Mouse (Mus musculus): Measurements from ENCODE around the gene Stx5a. TPM values are rescaled to one million over a fixed set of nuclear protein-coding genes. Genes with fewer than 3 reads are reported as not detected.
A peak's percentile ranks its signal among the peaks of the same experiment; 100 is the strongest.

Stx5a gene
- total and polyA plus RNA-seq, 3 experiments = 13.2 to 84.0 (median 62.8) TPM

DNA sequence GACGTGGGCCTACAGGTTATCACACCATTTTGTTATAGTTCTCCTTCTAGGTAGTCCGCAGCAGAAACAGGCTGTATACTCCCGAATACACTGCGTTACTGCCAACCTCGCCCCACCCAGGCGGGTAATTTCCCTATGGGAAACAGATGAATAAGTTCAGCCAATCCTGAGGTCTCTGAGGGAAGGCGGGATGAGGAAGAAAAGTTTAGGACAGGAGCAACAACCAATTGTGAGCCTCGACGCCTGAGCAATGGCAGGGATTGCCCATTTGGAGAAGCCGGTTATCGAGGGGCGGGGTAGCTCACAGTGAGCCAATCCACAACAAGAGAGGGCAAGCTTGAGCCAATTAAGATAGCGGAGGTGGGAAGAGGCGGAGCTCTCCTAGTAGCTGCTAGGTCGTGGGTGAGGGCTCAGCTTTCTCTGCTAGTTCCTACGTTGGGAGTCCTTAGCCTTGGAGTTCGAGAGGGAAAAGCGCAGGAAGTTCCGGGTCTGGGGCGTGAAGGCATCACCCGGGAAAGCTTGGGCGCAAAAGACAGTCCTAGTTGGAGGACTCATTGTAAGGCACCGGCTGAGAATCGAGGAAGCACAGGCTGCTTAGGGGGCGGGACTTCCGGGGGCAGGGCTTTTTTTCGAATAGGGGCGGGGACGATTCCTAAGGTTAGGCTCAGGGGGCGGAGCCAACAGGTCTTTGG is 61.1 kb downstream of the Stx5a start, which contains the start of gene Zbtb3:
TSS of gene Zbtb3 (plus strand) at position 426 of the 692 bp plus-strand sequence.
- Histone ChIP-seq H3K4me3 (ENCODE audit: low read depth, low read length) (peak within 1 kb of the TSS; percentile 74), H3K9me3 (replicated peaks) (no peaks in the 10 kb centered on the region), H3K4me1 (ENCODE audit: insufficient read depth, low read depth, low read length) (peaks cover 53% of the 10 kb centered on the region), H3K27me3 (ENCODE audit: insufficient read depth, low read length) (no peaks in the 10 kb centered on the region), H3K36me3 (replicated peaks) (peaks cover 41% of the 10 kb centered on the region)
- ATAC-seq (ENCODE audit: extremely low read depth, insufficient number of reproducible peaks, low FRiP score, poor library complexity, severe bottlenecking) (peak; percentile 95), DNase-seq (ENCODE audit: low spot score) (peak; percentile 88)
- TF ChIP-seq GATA1 (IDR thresholded peaks at IDR 0.05; ENCODE audit: borderline replicate concordance, low read length) = no peak
- no peak for TF ChIP-seq CTCF (IDR thresholded peaks at IDR 0.05; ENCODE audit: low read depth, low read length)
- no peak for TF ChIP-seq POLR2AphosphoS5 (IDR thresholded peaks at IDR 0.05; ENCODE audit: insufficient replicate concordance, low read depth, low read length)
- TF ChIP-seq TAL1 (conservative IDR thresholded peaks at IDR 0.05; ENCODE audit: low read depth, low read length) = no peak

DNA sequence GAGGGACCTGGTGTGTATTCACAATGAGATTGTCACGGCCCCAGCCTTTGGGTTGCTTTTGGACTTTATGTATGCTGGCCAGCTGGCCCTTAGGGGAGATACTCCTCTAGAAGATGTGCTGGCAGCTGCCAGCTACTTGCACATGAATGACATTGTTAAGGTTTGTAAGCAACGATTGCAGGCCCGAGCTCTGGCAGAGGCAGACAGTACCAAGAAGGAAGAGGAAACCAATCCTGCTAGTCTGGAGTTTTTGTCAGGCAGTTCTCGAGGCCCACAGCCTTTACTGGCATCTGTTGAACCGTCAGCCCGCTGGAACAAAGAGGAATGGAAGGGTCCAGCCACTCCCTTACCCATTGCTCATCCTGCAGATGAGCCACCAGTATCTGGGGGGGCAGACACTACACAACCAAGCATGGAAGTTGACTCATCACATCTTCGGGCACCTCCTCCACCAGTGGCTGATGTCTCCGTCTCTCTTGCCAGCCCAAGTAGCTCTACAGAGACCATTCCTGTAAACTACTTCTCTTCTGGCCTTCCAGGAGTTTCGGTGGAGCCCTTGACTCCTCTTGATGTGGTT is 62.1 kb downstream of the Stx5a start:
- Histone ChIP-seq H3K4me3 (ENCODE audit: low read depth, low read length) (no peak overlapping the region; the same call in 1 of the 2 replicates), H3K36me3 (replicated peaks) (peaks cover 51% of the 10 kb centered on the region), H3K4me1 (ENCODE audit: insufficient read depth, low read depth, low read length) (peaks cover 50% of the 10 kb centered on the region), H3K9me3 (replicated peaks) (no peaks in the 10 kb centered on the region), H3K27me3 (ENCODE audit: insufficient read depth, low read length) (no peaks in the 10 kb centered on the region)
- TF ChIP-seq POLR2AphosphoS5 (IDR thresholded peaks at IDR 0.05; ENCODE audit: insufficient replicate concordance, low read depth, low read length) = no peak
- no peak for TF ChIP-seq CTCF (IDR thresholded peaks at IDR 0.05; ENCODE audit: low read depth, low read length)
- no peak for TF ChIP-seq GATA1 (IDR thresholded peaks at IDR 0.05; ENCODE audit: borderline replicate concordance, low read length)
- no peak for TF ChIP-seq TAL1 (conservative IDR thresholded peaks at IDR 0.05; ENCODE audit: low read depth, low read length)
- no peak for TF ChIP-seq GATA2 (IDR thresholded peaks at IDR 0.05; ENCODE audit: borderline replicate concordance, low read depth, low read length)
- DNase-seq (ENCODE audit: low spot score) (no peak), ATAC-seq (ENCODE audit: extremely low read depth, insufficient number of reproducible peaks, low FRiP score, poor library complexity, severe bottlenecking) (no peak)

DNA sequence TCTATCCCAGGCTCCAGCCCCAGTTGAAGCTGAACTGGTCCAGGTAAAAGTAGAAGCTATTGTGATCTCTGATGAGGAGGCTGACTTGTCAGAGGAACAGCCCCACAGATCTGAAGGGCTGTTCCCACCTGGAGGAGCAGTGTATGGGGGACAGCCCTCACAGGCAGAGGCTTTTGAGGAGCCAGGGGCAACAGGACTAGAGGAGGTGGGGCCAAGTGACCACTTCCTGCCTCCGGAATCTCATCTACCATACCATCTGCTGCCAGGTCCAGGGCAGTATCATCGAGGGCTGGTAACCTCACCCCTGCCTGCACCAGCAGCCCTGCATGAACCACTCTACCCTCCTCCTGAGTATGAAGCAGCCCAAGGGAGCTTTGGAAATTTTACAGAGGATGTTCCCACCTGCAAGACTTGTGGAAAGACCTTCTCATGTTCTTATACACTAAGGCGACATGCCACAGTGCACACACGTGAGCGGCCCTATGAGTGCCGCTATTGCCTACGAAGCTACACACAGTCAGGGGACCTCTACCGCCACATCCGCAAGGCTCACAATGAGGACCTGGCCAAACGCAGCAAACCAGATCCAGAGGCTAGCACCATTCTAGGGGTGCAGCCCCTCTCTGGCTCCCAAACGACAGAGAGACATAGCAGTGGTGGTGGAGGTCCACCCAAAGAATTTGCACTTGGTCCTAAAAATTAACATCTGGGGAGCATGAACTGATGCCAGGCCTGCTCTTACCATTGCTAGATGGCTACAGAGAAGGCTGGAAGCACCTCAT is 62.9 kb downstream of the Stx5a start:
- no peaks in the 10 kb centered on the region for H3K9me3 ChIP-seq (replicated peaks)
- ATAC-seq (ENCODE audit: extremely low read depth, insufficient number of reproducible peaks, low FRiP score, poor library complexity, severe bottlenecking) (no peak), DNase-seq (ENCODE audit: low spot score) (no peak)
- TF ChIP-seq POLR2AphosphoS5 (IDR thresholded peaks at IDR 0.05; ENCODE audit: insufficient replicate concordance, low read depth, low read length) (no peak), TAL1 (conservative IDR thresholded peaks at IDR 0.05; ENCODE audit: low read depth, low read length) (no peak)
- H3K4me3 ChIP-seq (ENCODE audit: low read depth, low read length) = peak overlapping the region; percentile 28; the same call in 1 of the 2 replicates
- H3K27me3 ChIP-seq (ENCODE audit: insufficient read depth, low read length) = no peaks in the 10 kb centered on the region
- peaks cover 57% of the 10 kb centered on the region for H3K36me3 ChIP-seq (replicated peaks)
- H3K4me1 ChIP-seq (ENCODE audit: insufficient read depth, low read depth, low read length) = peaks cover 47% of the 10 kb centered on the region

Other genes with a start within 250 kb of the Stx5a start
Only the 20 nearest of the 33 such genes appear.
- gene Slc22a6, start 123.4 kb upstream of the Stx5a start, total RNA-seq (2014; fragmentation: Nextera tagmentation) = not detected in 2 replicates
- gene Slc22a6, start 123.4 kb upstream of the Stx5a start, total RNA-seq (2017) = 0.05 and 0.06 TPM in 2 replicates
- gene Slc22a6, start 123.4 kb upstream of the Stx5a start, polyA plus RNA-seq (2012) = not detected in 2 replicates
- gene Chrm1, start 77.6 kb upstream of the Stx5a start, total RNA-seq (2014; fragmentation: Nextera tagmentation) = not detected in 2 replicates
- 0.06 and 0.11 TPM in 2 replicates for gene Chrm1, start 77.6 kb upstream of the Stx5a start, total RNA-seq (2017)
- 0.01 and 0.02 TPM in 2 replicates for gene Chrm1, start 77.6 kb upstream of the Stx5a start, polyA plus RNA-seq (2012)
- gene Slc3a2, start 18.0 kb upstream of the Stx5a start, total RNA-seq (2014; fragmentation: Nextera tagmentation) = 288 and 317 TPM in 2 replicates
- gene Slc3a2, start 18.0 kb upstream of the Stx5a start, total RNA-seq (2017) = 217 and 282 TPM in 2 replicates
- gene Slc3a2, start 18.0 kb upstream of the Stx5a start, polyA plus RNA-seq (2012) = 232 and 240 TPM in 2 replicates
- gene Wdr74, start 5.6 kb upstream of the Stx5a start, total RNA-seq (2014; fragmentation: Nextera tagmentation) = 124 and 180 TPM in 2 replicates
- gene Wdr74, start 5.6 kb upstream of the Stx5a start, total RNA-seq (2017) = 75.0 and 135 TPM in 2 replicates
- gene Wdr74, start 5.6 kb upstream of the Stx5a start, polyA plus RNA-seq (2012) = 37.8 and 46.5 TPM in 2 replicates
- 2.5 and 5.3 TPM in 2 replicates for gene 1700092M07Rik, start 695 bp upstream of the Stx5a start, total RNA-seq (2014; fragmentation: Nextera tagmentation)
- 3.3 and 4.5 TPM in 2 replicates for gene 1700092M07Rik, start 695 bp upstream of the Stx5a start, total RNA-seq (2017)
- 0.81 and 0.99 TPM in 2 replicates for gene 1700092M07Rik, start 695 bp upstream of the Stx5a start, polyA plus RNA-seq (2012)
- gene Nxf1, start 15.7 kb downstream of the Stx5a start, total RNA-seq (2014; fragmentation: Nextera tagmentation) = 445 and 456 TPM in 2 replicates
- gene Nxf1, start 15.7 kb downstream of the Stx5a start, total RNA-seq (2017) = 175 and 184 TPM in 2 replicates
- gene Nxf1, start 15.7 kb downstream of the Stx5a start, polyA plus RNA-seq (2012) = 35.9 and 39.7 TPM in 2 replicates
- gene Tmem223, start 29.6 kb downstream of the Stx5a start, total RNA-seq (2014; fragmentation: Nextera tagmentation) = 8.2 and 16.3 TPM in 2 replicates
- 3.2 and 4.0 TPM in 2 replicates for gene Tmem223, start 29.6 kb downstream of the Stx5a start, total RNA-seq (2017)
- 6.1 and 8.7 TPM in 2 replicates for gene Tmem223, start 29.6 kb downstream of the Stx5a start, polyA plus RNA-seq (2012)
- 138 and 153 TPM in 2 replicates for gene Tmem179b, start 33.1 kb downstream of the Stx5a start, total RNA-seq (2014; fragmentation: Nextera tagmentation)
- gene Tmem179b, start 33.1 kb downstream of the Stx5a start, total RNA-seq (2017) = 96.6 and 102 TPM in 2 replicates
- gene Tmem179b, start 33.1 kb downstream of the Stx5a start, polyA plus RNA-seq (2012) = 90.2 and 102 TPM in 2 replicates
- 14.4 and 17.5 TPM in 2 replicates for gene Taf6l, start 45.0 kb downstream of the Stx5a start, total RNA-seq (2014; fragmentation: Nextera tagmentation)
- 17.0 and 21.0 TPM in 2 replicates for gene Taf6l, start 45.0 kb downstream of the Stx5a start, total RNA-seq (2017)
- gene Taf6l, start 45.0 kb downstream of the Stx5a start, polyA plus RNA-seq (2012) = 33.4 and 34.4 TPM in 2 replicates
- gene Polr2g, start 57.2 kb downstream of the Stx5a start, total RNA-seq (2014; fragmentation: Nextera tagmentation) = 112 and 137 TPM in 2 replicates
- gene Polr2g, start 57.2 kb downstream of the Stx5a start, total RNA-seq (2017) = 104 and 122 TPM in 2 replicates
- 6.8 and 9.8 TPM in 2 replicates for gene Polr2g, start 57.2 kb downstream of the Stx5a start, polyA plus RNA-seq (2012)
- 0.73 and 1.7 TPM in 2 replicates for gene Zbtb3, start 61.1 kb downstream of the Stx5a start, total RNA-seq (2014; fragmentation: Nextera tagmentation)
- 2.7 and 3.2 TPM in 2 replicates for gene Zbtb3, start 61.1 kb downstream of the Stx5a start, total RNA-seq (2017)
- gene Zbtb3, start 61.1 kb downstream of the Stx5a start, polyA plus RNA-seq (2012) = 1.7 and 1.8 TPM in 2 replicates
- gene Ttc9c, start 77.9 kb downstream of the Stx5a start, total RNA-seq (2014; fragmentation: Nextera tagmentation) = 61.6 and 73.9 TPM in 2 replicates
- 74.7 and 76.1 TPM in 2 replicates for gene Ttc9c, start 77.9 kb downstream of the Stx5a start, total RNA-seq (2017)
- gene Ttc9c, start 77.9 kb downstream of the Stx5a start, polyA plus RNA-seq (2012) = 4.7 and 6.9 TPM in 2 replicates
- gene Hnrnpul2, start 78.6 kb downstream of the Stx5a start, total RNA-seq (2014; fragmentation: Nextera tagmentation) = 75.0 and 82.1 TPM in 2 replicates
- 33.7 and 45.9 TPM in 2 replicates for gene Hnrnpul2, start 78.6 kb downstream of the Stx5a start, total RNA-seq (2017)
- gene Hnrnpul2, start 78.6 kb downstream of the Stx5a start, polyA plus RNA-seq (2012) = 114 and 136 TPM in 2 replicates
- gene AC129217.1, start 88.4 kb downstream of the Stx5a start, total RNA-seq (2014; fragmentation: Nextera tagmentation) = not detected in 2 replicates
- gene AC129217.1, start 88.4 kb downstream of the Stx5a start, total RNA-seq (2017) = 3.4 and 3.7 TPM in 2 replicates
- 102 and 115 TPM in 2 replicates for gene AC129217.1, start 88.4 kb downstream of the Stx5a start, polyA plus RNA-seq (2012)
- gene Bscl2, start 96.1 kb downstream of the Stx5a start, total RNA-seq (2014; fragmentation: Nextera tagmentation) = 17.0 and 20.5 TPM in 2 replicates
- gene Bscl2, start 96.1 kb downstream of the Stx5a start, total RNA-seq (2017) = 5.5 and 6.6 TPM in 2 replicates
- 6.5 and 9.0 TPM in 2 replicates for gene Bscl2, start 96.1 kb downstream of the Stx5a start, polyA plus RNA-seq (2012)
- not detected in 2 replicates for gene Gng3, start 97.8 kb downstream of the Stx5a start, total RNA-seq (2014; fragmentation: Nextera tagmentation)
- 0.11 TPM in 1 of 2 replicates, not detected in the other for gene Gng3, start 97.8 kb downstream of the Stx5a start, total RNA-seq (2017)
- gene Gng3, start 97.8 kb downstream of the Stx5a start, polyA plus RNA-seq (2012) = not detected in 2 replicates
- gene Lrrn4cl, start 109.4 kb downstream of the Stx5a start, total RNA-seq (2014; fragmentation: Nextera tagmentation) = not detected in 2 replicates
- 0.06 and 0.16 TPM in 2 replicates for gene Lrrn4cl, start 109.4 kb downstream of the Stx5a start, total RNA-seq (2017)
- not detected in 2 replicates for gene Lrrn4cl, start 109.4 kb downstream of the Stx5a start, polyA plus RNA-seq (2012)
- gene Ubxn1, start 130.1 kb downstream of the Stx5a start, total RNA-seq (2014; fragmentation: Nextera tagmentation) = 101 and 102 TPM in 2 replicates
- 184 and 203 TPM in 2 replicates for gene Ubxn1, start 130.1 kb downstream of the Stx5a start, total RNA-seq (2017)
- gene Ubxn1, start 130.1 kb downstream of the Stx5a start, polyA plus RNA-seq (2012) = 233 and 309 TPM in 2 replicates
- gene Uqcc3, start 139.5 kb downstream of the Stx5a start, total RNA-seq (2014; fragmentation: Nextera tagmentation) = 22.3 and 24.8 TPM in 2 replicates
- gene Uqcc3, start 139.5 kb downstream of the Stx5a start, total RNA-seq (2017) = 107 and 112 TPM in 2 replicates
- gene Uqcc3, start 139.5 kb downstream of the Stx5a start, polyA plus RNA-seq (2012) = 39.6 and 41.1 TPM in 2 replicates
- 9.1 and 11.4 TPM in 2 replicates for gene Lbhd1, start 142.3 kb downstream of the Stx5a start, total RNA-seq (2014; fragmentation: Nextera tagmentation)
- gene Lbhd1, start 142.3 kb downstream of the Stx5a start, total RNA-seq (2017) = 14.8 and 18.1 TPM in 2 replicates
- gene Lbhd1, start 142.3 kb downstream of the Stx5a start, polyA plus RNA-seq (2012) = 0.64 and 0.67 TPM in 2 replicates